Mouse (Mus musculus) kidney, adult 2 months (tissue): ENCODE results near the gene Bivm. TPM values are rescaled to one million over a fixed set of nuclear protein-coding genes. Genes with fewer than 3 reads are reported as not detected.

Experiments used
- DNase-seq: peaks from one replicate; pipeline ENCODE4 v3.0.0; 2021
- H3K27ac ChIP-seq: fragments of 200-500 bp; 2 replicates; pipeline ENCODE4 v1.5.1; 2012; ENCODE audit warnings: low read depth, low read length, control low read depth, inconsistent platforms; ENCODE audit not compliant: insufficient read depth
- H3K27me3 ChIP-seq: fragments of 200-500 bp; replicated peaks from 2 replicates; pipeline ENCODE4 v1.6.1; 2012; ENCODE audit warnings: mild to moderate bottlenecking, moderate library complexity, low read length, inconsistent platforms; ENCODE audit not compliant: control insufficient read depth, insufficient read depth
- H3K36me3 ChIP-seq: fragments of 200-500 bp; 2 replicates; pipeline ENCODE4 v1.6.1; 2012; ENCODE audit warnings: mild to moderate bottlenecking, moderate library complexity, low read length, inconsistent platforms; ENCODE audit not compliant: control insufficient read depth, insufficient read depth
- H3K4me1 ChIP-seq: fragments of 200-500 bp; 2 replicates; pipeline ENCODE4 v1.6.1; 2011; ENCODE audit warnings: low read length; ENCODE audit not compliant: control insufficient read depth, insufficient read depth
- H3K4me3 ChIP-seq: fragments of 200-500 bp; 2 replicates; pipeline ENCODE4 v1.5.1; 2011; ENCODE audit warnings: mild to moderate bottlenecking, low read depth, low read length, control low read depth; ENCODE audit not compliant: insufficient read depth
- CTCF ChIP-seq: fragments of 200-500 bp; conservative IDR thresholded peaks from 2 replicates; pipeline ENCODE4 v1.5.1; 2011; ENCODE audit warnings: low read depth, mild to moderate bottlenecking, control low read depth, low read length, moderate library complexity, mixed read lengths; ENCODE audit not compliant: insufficient read depth, insufficient read length
- POLR2A ChIP-seq: fragments of 200-500 bp; IDR thresholded peaks from one replicate; pipeline ENCODE4 v1.6.1; 2011; ENCODE audit warnings: low read depth, low read length, control low read depth
- WGBS: fragments of 180-500 bp; shearing (Covaris S2); methylation state at CpG from one replicate; pipeline ENCODE4 v1.1.7; 2018; 5-methylcytosine and 5-hydroxymethylcytosine counted together
- polyA plus RNA-seq: library from polyadenylated mRNA; depleted of rRNA; stranded (reverse); fragments of >200 nt; gene quantifications from 2 replicates; pipeline ENCODE4 v1.2.3, GENCODE M21; 2012

The Bivm gene
- polyA plus RNA-seq, 1 experiment: 12.2 TPM

GRCm38 (mm10) chr1:44120074-44120406 lies 1.3 kb downstream of the Bivm start:
- Histone ChIP-seq H3K36me3 (no peaks in the 10 kb centered on the region), H3K4me3 (peak overlapping the region; percentile 76), H3K27ac (peak overlapping the region; percentile 43), H3K4me1 (no peaks in the 10 kb centered on the region), H3K27me3 (no peaks in the 10 kb centered on the region)
- 9% methylated on average over 6 of the region's 6 CpGs for WGBS
- no peak for DNase-seq
- TF ChIP-seq POLR2A (no peak), CTCF (no peak)

- 63% methylated on average over 3 of the region's 3 CpGs for WGBS
- H3K36me3 ChIP-seq: no peaks in the 10 kb centered on the region
- TF ChIP-seq POLR2A (no peak), CTCF (no peak)
Measured at GRCm38 (mm10) chr1:44122256-44122655, 3.5 kb downstream of the Bivm start.

GRCm38 (mm10) chr1:44125590-44125989 lies 6.8 kb downstream of the Bivm start:
- no peaks in the 10 kb centered on the region; the same call in 1 of the 2 replicates for H3K36me3 ChIP-seq
- TF ChIP-seq CTCF: no peak
- TF ChIP-seq POLR2A: no peak
- H3K4me3 ChIP-seq: no peak overlapping the region
- no peaks in the 10 kb centered on the region for H3K27me3 ChIP-seq
- no peak for DNase-seq
- no peak overlapping the region for H3K27ac ChIP-seq
- H3K4me1 ChIP-seq: no peaks in the 10 kb centered on the region
- 96% methylated on average over 4 of the region's 4 CpGs for WGBS

More at GRCm38 (mm10) chr1:44122256-44122655, 3.5 kb downstream of the Bivm start:
- Histone ChIP-seq H3K27me3 (no peaks in the 10 kb centered on the region), H3K4me3 (no peak overlapping the region), H3K4me1 (no peaks in the 10 kb centered on the region), H3K27ac (no peak overlapping the region)
- no peak for DNase-seq

DNA sequence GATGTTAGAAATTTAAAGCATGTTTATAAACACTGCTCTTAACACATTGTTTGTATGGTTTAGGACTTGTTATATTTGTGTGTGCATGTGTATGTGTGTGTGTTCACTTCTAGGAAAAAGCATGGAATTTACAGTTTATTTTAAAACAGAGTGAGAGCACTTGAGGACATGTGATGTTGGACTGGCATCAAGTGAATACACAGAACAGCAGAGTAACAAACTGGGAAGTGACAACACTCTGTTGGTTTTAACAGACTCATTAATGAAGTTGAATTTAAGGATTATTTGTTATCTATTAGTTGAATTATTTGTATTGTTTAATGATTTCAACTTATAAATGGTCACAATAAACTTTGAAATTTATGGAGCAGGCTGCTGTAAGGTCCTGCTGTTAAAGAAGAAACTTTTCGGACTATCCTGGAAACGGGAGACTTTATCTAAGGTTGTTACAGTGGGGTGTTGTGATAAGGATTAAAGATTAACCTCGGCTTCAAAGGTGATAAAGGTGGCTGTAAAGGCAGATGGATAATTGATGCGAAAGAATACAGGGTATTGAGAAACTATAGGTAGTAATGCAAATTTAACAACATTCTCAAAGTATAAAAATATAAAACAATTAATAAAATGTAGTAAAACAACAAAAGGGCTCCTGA lies 11.3 kb downstream of the Bivm start:
- TF ChIP-seq POLR2A (no peak), CTCF (no peak)

GRCm38 (mm10) chr1:44140232-44140631 lies 21.5 kb downstream of the Bivm start:
- H3K4me1 ChIP-seq: peaks cover 6% of the 10 kb centered on the region; the same call in 1 of the 2 replicates
- no peak for DNase-seq
- TF ChIP-seq POLR2A: no peak
- no peak for TF ChIP-seq CTCF
- H3K27ac ChIP-seq: no peak overlapping the region
- 78% methylated on average over 4 of the region's 4 CpGs for WGBS
- no peaks in the 10 kb centered on the region for H3K27me3 ChIP-seq
- peaks cover 8% of the 10 kb centered on the region for H3K36me3 ChIP-seq
- no peak overlapping the region for H3K4me3 ChIP-seq

More for the DNA sequence above, 11.3 kb downstream of the Bivm start:
- no peaks in the 10 kb centered on the region for H3K4me1 ChIP-seq
- H3K27ac ChIP-seq: no peak overlapping the region
- H3K4me3 ChIP-seq: no peak overlapping the region
- peaks cover 4% of the 10 kb centered on the region for H3K36me3 ChIP-seq
- 77% methylated on average over 4 of the region's 4 CpGs for WGBS
- no peaks in the 10 kb centered on the region for H3K27me3 ChIP-seq
- no peak for DNase-seq

- Histone ChIP-seq H3K4me1 (no peaks in the 10 kb centered on the region), H3K27ac (no peak overlapping the region), H3K4me3 (no peak overlapping the region), H3K36me3 (peaks cover 8% of the 10 kb centered on the region), H3K27me3 (no peaks in the 10 kb centered on the region)
- TF ChIP-seq POLR2A (no peak), CTCF (no peak)
- 91% methylated on average over 5 of the region's 5 CpGs for whole genome bisulfite sequencing
- no peak for DNase-seq
Measured at GRCm38 (mm10) chr1:44142747-44143146, 24.0 kb downstream of the Bivm start.

DNA sequence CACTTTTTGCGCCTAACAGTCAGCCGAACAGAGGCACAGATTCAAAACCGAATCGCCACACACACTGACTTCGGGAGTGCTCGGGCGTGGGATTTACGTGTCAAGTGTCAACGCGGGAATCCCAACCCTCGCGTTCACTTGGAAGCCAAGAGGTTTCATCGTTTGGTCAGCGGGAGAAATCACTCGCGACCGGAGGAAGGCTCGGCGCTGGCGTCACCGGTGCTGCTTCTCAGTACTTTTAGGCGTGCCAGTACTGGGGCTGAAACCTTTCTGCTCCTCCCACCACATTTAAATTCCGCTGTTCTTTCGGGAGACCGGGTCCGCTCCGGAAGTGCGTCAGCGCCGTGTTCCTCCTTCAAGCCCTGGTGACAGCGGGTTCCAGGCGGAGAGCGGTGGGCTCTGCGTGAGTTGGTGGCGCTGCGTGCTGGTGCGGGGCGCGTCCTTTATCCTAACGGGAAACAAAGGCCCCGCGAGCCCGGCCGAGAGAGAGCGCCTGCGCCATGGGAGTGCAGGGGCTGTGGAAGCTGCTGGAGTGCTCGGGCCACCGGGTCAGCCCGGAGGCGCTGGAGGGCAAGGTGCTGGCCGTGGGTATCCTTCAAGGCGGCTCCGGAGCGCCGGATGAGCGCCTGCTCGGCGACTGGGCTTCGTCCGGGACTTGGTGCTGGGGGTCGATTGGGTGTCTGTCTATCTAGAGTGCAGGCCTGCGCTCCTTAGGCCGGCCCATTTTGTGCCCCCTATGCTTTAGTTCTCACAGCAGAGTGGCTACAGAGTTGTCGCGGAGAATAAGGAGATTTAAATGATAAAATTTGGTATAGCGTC lies 29.0 kb downstream of the Bivm start, which contains the start of gene Ercc5:
TSS of gene Ercc5 (plus strand) at position 182 of the 819 bp plus-strand sequence.
- Histone ChIP-seq H3K27me3 (no peaks in the 10 kb centered on the region), H3K4me3 (peak within 1 kb of the TSS; percentile 58), H3K36me3 (peaks cover 4% of the 10 kb centered on the region), H3K4me1 (no peaks in the 10 kb centered on the region; the same call in 1 of the 2 replicates), H3K27ac (peak within 1 kb of the TSS; percentile 77)
- DNase-seq: peak; percentile 95
- TF ChIP-seq POLR2A (peak; percentile 79), CTCF (no peak)
- WGBS: under 1% methylated on average over 66 of the region's 66 CpGs
